Mouse (Mus musculus) kidney, postnatal 10 days (tissue): Measurements from ENCODE around the gene Catsperg1.
"Not testable (repeated sequence)": the region's sequence is repeated elsewhere in the genome, so short reads cannot be mapped to it uniquely, and the experiment has no call there.

Experiments used
- DNase-seq: peaks from one replicate; pipeline ENCODE4 v3.0.0; 2021; ENCODE audit warnings: mixed read lengths

Catsperg1 gene

DNA sequence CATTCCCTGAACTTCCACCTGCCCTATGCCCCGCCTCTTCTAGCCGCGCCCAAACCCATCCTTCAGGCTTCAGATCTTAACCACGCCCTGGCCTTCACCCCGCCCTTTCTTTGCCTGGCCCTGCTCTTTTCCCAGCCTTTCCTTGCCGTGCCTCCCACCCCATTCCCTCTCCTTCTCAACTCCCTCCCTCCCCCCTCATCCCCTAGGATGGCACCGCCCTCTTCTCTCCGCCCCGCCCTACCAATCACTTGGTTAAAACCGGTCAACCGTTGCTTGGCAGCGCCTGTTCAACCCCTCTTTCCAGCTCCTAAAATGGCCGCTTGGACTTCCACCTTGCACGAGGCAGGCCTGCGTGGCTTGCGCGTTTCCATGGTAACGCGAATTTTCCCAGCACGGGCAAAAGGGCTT is at the start of gene Catsperg1:
Gene Catsperg1, minus strand, starts transcription at position 361 of the 408 bp plus-strand sequence.
- peak; percentile 30 for DNase-seq

DNA sequence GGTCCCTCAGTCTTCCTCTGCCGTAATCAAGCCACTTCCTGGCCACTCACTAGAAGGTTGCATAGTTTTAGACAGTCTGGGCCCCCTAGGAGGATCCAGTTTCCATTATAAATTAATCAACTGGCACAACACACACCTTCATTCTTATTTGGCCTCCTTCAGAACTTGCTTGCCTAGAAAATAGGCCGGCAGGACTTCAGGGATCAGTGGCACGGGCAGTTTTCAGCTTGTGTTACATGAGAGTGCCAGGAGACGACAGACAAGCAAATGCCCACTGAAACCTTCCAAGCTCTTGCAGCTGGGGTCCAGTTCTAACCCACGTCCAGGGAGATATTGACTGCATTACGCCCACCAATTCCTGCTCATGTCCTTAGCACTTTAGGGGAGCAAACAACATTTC is 48.3 kb upstream of the Catsperg1 start:
- no peak for DNase-seq

DNA sequence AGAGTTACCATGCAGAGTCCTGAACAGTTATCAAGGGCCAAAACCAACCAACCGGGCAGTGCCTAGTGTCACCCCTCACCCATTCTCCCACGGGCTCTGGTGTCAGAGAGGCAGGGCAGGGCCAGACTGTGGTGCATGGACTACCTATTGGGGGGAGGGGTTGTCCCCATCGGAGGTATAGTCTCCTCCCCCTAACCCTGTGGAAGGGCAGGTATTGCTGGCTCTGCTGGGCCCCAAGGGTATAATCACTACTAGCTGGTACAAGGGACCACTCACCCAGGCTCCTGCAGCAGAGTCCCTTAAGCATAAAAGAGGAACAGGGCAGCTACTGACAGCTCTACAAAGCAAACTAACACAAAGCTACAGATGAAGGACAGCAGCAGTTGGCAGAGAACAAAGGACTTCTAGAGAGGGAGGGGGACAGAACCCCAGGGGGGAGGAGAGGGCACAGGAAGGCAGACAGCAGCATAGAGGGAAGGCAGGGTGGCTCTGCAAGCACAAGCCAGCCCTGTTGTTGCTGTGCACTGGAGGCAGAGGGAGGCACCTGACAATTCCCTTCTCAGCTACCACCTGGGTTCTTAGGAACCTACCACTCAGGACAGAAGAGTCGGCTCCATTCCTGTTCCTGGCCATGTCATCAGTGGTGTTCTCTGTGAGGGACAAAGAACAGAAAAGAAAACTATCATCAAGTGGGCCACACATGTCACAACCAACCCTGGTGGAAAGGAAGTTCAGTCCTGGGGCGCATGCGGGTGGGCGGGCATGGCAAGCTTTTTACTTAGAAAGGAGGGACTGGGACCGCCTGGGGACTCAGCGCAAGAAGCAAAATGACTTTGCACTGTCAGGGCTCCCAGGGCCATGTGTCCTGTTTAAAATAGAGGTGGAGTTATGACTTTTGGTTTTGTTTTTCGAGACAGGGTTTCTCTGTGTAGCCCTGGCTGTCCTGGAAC is 46.2 kb upstream of the Catsperg1 start:
- DNase-seq, result no peak

DNA sequence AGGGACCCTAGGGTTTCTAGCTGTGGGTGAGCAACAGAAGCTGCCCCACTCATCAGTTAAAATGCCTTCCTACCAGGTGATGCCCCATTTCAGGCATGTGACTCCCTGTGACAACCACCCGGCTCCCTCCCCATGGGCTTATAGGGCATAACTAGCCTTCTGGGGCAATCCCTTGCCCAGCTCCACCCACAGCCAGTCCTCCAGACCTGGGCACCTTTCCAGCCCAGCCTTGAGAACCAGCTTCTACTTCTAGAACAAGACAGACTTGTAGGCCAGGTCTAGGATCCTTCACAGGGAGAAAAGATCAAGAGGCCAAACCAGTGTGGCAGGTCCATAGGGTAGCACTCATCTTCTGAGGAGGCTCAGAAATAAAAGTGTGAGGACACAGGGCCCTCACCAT is 43.5 kb upstream of the Catsperg1 start:
- peak; percentile 69 for DNase-seq

DNA sequence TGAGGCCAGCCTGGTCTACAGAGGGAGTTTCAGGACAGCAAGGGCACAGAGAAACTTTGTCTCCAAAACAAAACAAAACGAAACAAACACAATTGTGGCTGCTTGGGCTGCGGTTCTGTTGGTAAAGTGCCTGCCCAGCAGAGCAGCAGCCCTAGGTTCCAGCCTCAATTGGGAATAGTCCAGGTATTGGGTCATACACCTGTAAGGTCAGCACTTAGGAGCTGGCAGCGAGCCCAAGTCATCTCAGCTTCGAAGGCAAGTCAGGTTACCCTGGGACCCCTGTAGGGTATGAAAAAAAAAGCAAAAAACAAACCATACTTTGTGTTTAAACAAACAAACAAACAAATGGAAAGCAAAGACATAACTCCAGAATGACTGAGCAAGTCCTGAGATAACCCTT is 42.0 kb upstream of the Catsperg1 start:
- DNase-seq, result no peak

DNA sequence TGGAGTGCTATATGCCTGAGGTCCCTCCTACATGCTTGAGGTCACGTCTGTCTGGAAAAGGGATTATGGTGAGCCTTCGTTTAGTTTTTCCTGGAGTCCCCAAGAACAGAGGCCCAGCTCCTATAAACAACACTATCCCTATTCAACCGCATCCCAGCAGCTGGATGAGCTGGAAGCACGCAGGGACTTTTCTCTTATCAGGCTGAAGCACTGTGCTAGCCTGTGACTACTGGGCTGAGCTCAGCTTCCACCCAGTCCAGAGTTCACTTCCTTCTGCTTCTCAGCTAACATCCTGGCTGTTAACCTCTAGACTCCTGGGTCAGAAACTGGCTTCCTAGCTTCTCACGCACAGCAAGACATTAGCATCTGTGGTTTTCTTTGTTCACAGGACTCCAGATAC is 40.0 kb upstream of the Catsperg1 start:
- peak; percentile 54 for DNase-seq

DNA sequence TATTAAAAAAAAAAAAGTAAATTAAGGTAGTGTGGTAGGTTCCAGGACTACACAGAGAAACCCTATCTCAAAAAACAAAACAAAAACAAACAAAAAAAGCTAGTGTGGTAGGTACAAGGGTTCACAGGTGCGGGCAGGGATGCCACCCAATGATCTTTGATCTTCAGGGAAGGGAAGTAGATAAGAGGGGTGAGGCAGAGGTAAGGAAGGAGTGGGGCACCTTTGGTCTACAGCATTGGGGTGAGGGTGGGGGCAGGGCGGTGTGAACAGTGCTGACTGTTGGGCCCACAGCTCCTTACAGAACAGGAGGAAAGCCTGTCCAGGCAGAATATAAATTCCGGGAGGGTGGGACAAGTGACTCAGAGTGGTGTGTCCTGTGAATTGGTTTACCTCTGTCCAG is 37.3 kb upstream of the Catsperg1 start:
- DNase-seq, result no peak

DNA sequence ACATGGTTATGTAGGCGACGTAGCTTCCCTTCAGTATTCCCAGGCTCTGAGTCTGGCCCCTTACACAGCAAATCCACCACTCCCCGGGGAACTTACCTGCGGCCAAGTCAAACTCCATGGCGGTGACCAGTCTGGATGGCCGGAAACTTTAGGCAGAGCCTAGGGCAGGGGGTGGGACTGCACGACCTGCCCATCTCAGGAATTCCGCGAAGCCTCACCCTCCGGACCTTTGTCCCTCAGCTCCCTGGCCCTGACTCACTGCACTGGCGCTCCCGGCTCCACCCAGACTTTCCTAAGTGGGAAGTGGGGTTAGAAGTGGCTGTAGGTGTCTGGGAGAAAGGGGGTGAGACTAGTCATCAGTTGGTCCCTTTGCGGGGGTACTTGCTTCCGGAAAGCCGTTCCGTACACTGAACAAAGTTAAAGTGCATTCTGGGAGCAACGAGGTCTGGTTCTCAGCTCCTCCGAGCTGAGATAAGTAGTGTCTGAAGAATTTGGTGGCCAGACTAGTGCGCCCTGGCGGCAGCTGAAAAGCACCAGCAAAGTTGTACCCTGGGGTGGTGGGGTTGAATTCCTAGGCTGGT is 34.5 kb upstream of the Catsperg1 start, which contains the start of gene 2200002D01Rik:
Gene 2200002D01Rik, minus strand, starts transcription at position 206 of the 581 bp plus-strand sequence.
- DNase-seq, result peak; percentile 72

DNA sequence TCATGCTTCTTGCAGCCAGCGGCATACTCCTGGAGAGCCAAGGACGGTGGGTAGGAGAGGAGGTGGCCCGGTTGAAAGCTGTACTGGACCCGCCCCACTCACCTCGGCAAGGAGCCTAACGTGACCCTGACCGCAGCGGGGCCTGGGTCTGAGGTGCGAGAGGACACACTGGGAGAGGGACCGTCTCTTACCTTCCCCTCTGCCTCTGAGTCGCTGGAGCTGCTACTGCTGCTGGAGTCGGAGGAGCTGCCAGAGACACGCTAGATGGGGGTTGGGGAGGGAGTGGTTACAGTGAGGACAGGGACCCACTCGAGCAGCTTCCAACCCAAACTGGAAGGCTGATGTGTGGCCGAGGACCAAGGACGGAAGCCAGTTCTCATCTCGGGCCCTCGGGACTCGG is 33.9 kb upstream of the Catsperg1 start:
- peak; percentile 62 for DNase-seq

DNA sequence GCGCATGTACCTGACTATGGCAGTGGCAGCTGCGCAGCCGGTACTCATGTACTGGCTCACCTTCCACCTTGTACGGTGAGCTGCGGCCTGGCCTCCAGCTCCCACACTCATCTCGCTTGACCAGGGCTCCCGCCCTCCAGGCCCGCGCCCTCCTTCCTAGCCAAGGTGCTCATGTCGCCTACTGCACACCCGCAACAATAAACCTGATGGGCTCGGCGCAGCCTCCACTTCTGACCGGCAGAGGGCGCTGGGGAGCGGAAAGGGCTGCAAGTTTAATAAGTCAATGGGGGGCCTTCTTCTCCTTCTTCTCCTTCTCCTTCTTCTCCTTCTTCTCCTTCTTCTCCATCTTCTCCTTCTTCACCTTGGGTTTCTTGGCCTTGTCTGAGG is 33.5 kb upstream of the Catsperg1 start:
- DNase-seq, result peak; percentile 89

DNA sequence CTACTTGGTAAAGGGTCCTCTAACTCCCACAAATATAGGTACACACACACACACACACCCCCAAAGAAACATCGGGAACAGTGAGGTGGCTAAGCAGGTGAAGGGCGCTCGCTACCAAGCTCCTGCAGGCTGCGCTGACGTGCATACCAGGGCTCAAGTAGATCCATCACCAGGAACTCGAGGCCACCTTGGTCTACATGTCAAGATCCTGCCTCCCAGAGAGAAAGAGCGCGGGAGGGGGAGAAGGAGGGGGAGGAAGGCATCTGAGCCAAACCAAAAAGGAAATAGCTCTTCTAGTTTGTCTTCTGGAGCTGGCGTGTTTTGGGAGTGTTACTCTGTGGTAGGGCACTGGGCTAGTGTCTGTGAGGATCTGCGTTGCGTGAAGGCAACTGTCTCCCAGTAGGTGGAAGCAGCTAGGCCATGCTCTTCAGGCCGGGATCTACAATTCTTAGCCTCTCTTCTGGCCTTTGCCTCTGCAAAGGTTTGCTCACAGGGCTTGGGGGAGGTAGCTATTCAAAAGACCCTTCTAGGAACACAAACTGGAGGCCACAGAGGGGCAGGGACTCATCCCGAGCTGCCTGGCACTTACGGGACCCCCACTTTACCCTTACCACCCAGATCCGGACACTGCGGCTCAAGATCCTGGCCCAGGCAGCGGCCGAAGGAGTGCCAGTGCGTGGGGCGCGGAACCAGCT is 32.9 kb upstream of the Catsperg1 start:
- DNase-seq, result no peak

DNA sequence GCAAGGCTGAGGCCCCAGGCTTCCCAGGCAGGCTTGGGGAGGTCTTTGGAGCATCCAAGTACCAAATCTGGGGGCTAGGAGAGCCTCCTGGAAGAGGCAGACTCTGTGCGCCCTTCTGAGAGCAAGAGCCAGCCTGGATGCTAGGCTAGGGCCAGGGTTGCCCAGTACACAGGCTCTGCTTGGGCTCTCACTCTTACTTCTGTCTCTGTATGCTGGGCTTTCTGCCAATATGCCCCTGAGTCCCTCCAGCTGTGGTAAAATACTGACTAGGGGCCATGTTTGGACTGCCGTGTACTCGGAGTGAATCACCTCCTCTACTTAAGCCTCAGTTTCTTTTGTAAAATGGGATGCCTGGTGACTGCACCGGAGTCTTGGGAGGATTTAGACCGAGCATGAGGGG is 32.2 kb upstream of the Catsperg1 start:
- no peak for DNase-seq

DNA sequence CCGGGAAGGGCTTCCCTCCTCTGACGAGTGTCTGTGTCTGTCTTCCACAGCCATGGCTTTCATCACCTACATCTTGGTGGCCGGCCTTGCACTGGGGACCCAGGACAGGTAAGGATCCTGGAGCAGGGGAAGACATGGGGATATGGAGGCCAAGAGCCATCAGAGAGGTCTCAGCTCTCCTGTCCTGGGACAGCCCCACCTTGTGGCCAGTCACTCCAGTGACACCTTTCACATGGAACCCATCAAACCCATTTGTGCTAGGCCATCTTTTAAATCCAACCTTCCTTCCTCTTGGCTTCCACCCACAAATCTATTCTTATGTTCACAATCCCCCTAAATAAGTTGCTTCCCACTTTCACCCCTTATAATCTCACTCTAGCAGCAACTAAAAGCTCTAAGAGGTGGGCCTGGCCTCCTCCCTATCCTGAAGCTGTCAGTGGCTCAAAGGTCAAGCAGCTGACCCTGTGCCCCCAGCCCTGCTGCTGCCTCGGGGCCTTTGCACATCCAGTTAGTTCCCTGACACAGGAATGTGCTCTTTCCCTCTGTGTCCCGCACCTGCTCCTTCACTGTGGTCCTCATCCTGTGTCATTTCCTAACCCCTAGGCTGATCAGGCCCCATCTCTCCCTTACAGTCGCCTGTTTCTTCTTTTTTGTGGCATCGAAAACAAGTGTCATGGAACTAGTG is 31.0 kb upstream of the Catsperg1 start:
- DNase-seq, result peak; percentile 51

DNA sequence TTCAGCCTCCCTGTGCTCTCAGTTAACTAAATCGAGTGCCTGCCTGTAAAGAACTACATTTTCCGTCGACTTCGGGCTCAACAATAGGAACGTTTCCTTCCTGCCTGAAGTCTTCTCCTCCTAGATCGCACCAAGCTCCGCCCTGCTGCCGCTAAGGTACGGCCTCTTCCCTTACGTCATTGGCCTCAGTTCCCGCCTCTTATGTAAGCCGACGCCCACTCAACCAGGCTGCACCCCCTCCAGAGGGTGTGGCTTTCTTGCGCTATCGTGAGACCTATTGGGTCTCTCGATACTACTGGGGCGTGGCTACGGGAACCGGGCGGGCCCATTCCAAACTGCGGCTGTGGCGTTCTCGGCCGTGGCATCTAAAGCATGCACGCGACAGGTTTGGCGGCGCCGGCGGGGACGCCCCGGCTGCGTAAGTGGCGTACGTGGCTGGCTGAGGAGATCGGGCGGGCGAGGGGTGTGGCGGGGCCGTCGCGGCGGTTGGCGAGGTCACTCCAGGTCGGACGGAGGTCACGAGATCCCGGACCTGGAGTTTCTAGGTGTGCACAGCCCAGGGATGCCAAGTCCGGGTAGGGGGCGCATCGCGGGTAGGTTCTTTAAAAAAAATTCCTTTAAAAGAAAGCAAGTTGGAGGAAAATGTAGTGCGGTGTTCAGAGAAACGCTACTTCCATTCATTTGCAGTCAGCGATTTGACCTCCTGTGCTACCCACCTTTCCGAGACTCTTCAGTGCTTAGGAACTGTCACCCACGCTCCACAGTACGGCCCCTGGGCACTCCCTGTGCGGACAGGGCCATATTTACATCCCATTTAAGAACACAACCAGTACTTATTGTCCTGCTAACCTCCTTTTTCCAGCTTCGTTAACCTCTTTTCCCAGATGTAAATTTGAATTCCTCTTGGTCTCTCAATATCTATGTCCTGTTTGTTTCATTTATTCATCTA is 24.5 kb upstream of the Catsperg1 start, which contains the start of gene Yif1b:
Gene Yif1b, plus strand, starts transcription at position 311 of the 949 bp plus-strand sequence.
- DNase-seq, result peak; percentile 99

DNA sequence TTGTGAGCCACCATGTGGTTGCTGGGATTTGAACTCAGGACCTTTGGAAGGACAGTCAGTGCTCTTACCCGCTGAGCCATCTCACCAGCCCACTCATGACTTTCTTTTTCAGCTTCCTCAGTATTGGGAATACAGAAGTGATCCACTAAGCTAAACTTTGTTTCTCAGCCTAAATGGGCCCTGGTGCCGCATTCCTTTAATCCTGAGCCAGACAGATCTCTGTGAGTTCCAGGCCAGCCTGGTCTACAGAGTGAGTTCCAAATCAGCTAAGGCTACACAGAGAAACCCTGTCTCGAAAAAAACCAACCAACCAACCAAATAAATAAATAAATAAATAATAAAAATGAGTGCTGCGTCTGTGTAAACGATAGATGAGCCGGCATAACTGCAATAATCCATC is 23.8 kb upstream of the Catsperg1 start:
- not testable (repeated sequence) for DNase-seq

DNA sequence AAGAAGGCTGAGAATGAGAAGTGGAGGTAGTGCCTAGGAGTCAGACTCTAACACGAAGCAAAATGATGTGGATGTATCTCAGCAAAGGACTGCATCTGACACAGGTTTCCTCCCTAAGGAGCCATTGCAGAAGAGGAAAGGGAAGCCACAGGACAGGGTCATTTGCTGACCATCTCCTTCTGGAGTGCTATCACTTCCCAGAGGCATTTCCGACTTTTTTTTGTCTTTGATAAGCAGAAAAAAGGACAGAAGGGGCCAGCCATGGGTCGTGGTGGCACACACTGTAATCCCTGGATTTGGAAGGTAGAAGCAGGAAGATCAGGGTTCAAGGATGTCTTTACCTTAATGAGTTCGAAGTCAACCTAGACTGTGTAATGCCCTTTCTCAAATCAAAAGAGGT is 22.8 kb upstream of the Catsperg1 start:
- DNase-seq, result no peak

DNA sequence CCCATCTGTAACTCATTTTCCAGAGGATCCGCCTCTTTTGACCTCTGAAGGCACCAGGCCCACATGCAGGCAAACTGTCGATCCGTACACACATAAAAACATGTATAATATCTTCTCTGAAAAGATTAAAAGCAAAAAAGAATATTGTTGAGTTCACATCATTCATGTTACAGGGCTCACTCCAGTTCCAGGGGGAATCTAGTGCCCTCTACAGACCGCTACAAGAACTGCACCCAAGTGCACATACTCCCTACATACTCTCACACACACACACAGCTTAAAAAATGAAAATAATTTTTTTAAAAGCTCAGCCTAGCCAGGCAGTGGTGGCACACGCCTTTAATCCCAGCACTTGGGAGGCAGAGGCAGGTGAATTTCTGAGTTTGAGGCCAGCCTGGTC is 20.8 kb upstream of the Catsperg1 start:
- no peak for DNase-seq

DNA sequence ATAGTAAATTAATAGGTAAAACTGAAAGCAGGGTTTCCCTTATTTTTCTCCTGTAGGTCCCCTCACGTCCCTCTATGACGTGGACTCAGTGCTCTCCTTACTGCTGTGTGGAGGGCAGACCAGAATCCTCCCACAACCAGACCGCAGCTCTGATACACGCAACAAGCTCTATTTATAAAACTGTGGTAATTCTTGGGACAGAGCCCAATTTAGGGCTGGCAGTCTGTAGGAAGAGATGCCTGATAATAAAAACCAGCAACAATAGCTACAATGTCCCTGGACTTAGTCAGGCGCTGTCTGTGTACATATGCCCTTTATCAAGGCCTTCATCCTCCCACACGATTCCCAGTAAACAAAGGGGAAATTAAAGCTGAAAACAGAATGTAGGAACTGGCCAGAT is 19.9 kb upstream of the Catsperg1 start:
- no peak for DNase-seq

DNA sequence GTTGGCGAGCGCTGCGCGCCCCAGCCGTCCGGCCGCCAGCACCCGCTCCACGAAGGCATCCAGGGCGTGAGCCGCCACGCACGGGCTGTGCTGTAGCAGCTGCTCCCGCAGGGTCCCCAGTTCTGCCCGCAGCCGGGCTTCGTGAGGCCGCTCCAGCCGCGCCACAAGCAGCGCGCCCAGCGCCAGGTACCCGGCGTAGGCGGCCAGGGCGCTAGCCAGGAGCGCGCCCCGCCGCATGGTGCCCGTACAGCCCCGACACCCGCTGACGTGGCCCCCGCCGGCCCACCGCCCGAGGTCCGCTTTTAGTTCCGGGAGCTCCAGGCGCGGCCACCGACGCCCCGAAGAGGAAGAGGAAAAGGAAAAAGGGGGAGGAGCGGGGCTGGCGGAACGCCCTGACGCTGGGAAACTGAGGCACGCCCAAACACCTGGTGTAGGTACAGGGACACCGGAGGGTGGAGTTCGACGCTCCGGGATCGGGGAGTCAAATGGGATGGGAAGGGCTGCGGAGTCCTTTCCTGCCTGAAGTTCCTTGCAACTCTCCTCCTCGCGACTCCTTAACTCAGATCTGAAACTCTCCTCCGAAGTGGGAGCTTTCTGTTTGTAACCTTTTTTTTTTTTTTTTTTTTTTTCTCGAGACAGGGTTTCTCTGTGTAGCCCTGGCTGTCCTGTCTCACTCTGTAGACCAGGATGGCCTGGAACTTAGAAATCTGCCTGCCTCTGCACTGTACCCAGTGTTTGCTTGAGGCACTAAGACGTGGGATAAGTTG is 18.6 kb upstream of the Catsperg1 start, which contains the start of gene Kcnk6:
Gene Kcnk6, minus strand, starts transcription at position 269 of the 767 bp plus-strand sequence.
- peak; percentile 72 for DNase-seq

DNA sequence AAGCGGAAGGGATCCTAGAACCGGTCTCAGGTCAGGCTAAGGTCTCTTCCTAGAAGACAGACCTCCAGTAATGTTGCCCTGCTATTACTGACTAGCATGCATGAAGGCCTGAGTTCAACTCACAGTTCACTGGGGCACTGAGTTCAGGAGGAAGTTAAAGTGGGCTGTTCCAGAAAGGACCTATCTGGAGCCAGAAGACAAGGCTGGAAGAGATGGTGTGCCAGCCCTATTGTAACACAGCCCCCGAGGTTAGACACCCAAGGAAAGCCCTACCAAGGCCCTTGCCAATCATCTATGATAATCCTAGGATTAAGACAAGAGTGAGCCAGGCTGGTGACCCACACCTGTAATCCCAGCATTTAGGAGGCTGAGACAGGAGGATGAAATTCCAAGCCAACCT is 17.7 kb upstream of the Catsperg1 start:
- DNase-seq, result no peak

DNA sequence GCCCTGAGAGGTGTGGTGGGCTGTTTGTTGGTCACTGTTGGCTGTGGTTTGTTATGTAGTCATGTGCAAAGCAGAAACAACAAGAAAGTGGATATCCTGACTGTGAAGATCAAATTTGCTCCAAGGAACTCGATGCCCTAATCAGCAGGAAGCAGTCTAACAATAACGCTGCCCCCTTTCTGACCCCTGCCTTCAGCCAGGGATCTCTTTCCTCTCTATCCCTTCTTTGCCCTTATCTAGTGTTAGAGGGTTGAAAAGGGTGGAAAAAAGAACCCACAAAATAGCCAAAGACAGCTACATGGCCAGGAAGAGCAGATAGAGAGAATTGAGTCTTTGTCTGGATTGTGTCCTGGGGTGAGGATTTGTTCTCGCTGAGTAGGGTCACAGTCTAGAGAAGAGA is 16.7 kb upstream of the Catsperg1 start:
- DNase-seq, result no peak
